Mouse (Mus musculus) heart, postnatal 0 days (tissue): ENCODE measurements around the gene Slc25a20. TPM values are rescaled to one million over a fixed set of nuclear protein-coding genes. Genes with fewer than 3 reads are reported as not detected.

Experiments used
- ATAC-seq: fragments of 200-750 bp; cut with Nextera tagmentation; 2 replicates; pipeline ENCODE4 v1.8.0; 2017; ENCODE audit warnings: low read depth, moderate number of reproducible peaks, moderate library complexity; ENCODE audit not compliant: insufficient read depth
- DNase-seq: peaks from one replicate; pipeline ENCODE4 v3.0.0-alpha.2; 2016; ENCODE audit warnings: low spot score
- H3K27ac ChIP-seq: fragments of 300-500 bp; sonication (generic); 2 replicates; pipeline ENCODE4 v1.5.1; 2014; ENCODE audit warnings: low read depth, mild to moderate bottlenecking
- H3K27me3 ChIP-seq: fragments of 300-500 bp; sonication (generic); 2 replicates; pipeline ENCODE4 v1.6.1; 2014; ENCODE audit warnings: low read length, mixed read lengths; ENCODE audit not compliant: control insufficient read depth, insufficient read depth
- H3K36me3 ChIP-seq: fragments of 300-500 bp; sonication (generic); replicated peaks from 2 replicates; pipeline ENCODE4 v1.6.1; 2014; ENCODE audit warnings: low read length, mixed read lengths; ENCODE audit not compliant: control insufficient read depth, insufficient read depth
- H3K4me1 ChIP-seq: fragments of 300-500 bp; sonication (generic); 2 replicates; pipeline ENCODE4 v1.6.1; 2014; ENCODE audit warnings: antibody characterized with exemption; ENCODE audit not compliant: control insufficient read depth, insufficient read depth
- H3K4me2 ChIP-seq: fragments of 300-500 bp; sonication (generic); 2 replicates; pipeline ENCODE4 v1.6.1; 2014; ENCODE audit warnings: low read depth, mild to moderate bottlenecking, low read length, moderate library complexity
- H3K4me3 ChIP-seq: fragments of 300-500 bp; sonication (generic); 2 replicates; pipeline ENCODE4 v1.5.1; 2014; ENCODE audit warnings: low read depth, low read length
- H3K9ac ChIP-seq: fragments of 300-500 bp; sonication (generic); replicated peaks from 2 replicates; pipeline ENCODE4 v1.6.1; 2014; ENCODE audit warnings: low read depth, low read length, mixed read lengths
- H3K9me3 ChIP-seq: fragments of 300-500 bp; sonication (generic); replicated peaks from 2 replicates; pipeline ENCODE4 v1.6.1; 2016; ENCODE audit warnings: low read length; ENCODE audit not compliant: control insufficient read depth
- CTCF ChIP-seq: IDR thresholded peaks from 2 replicates; pipeline ENCODE4 v1.5.1; 2016; ENCODE audit warnings: antibody characterized with exemption, control low read depth, low read depth
- EP300 ChIP-seq: IDR thresholded peaks from 2 replicates; pipeline ENCODE4 v1.6.1; 2016; ENCODE audit warnings: antibody characterized with exemption, low read depth
- WGBS: fragments of 180-500 bp; shearing (Covaris S2); extraction: QIAGEN DNeasy Blood & Tissue Kit; methylation state at CpG from one replicate; pipeline ENCODE4 v1.1.7; 2014; 5-methylcytosine and 5-hydroxymethylcytosine counted together
- polyA plus RNA-seq: library from polyadenylated mRNA; unstranded; fragments of >200 nt; fragmentation: Nextera tagmentation; extraction: Ambion mirVana; gene quantifications from 2 replicates; pipeline ENCODE4 v1.2.1, GENCODE M21; 2015
- total RNA-seq: library from RNA; depleted of rRNA; stranded (reverse); fragments of >200 nt; gene quantifications from 2 replicates; pipeline ENCODE4 v1.2.3, GENCODE M21; 2014; ENCODE audit warnings: low replicate concordance

The Slc25a20 gene
- total and polyA plus RNA-seq, 2 experiments from 2014 or later: 137 to 240 TPM

DNA sequence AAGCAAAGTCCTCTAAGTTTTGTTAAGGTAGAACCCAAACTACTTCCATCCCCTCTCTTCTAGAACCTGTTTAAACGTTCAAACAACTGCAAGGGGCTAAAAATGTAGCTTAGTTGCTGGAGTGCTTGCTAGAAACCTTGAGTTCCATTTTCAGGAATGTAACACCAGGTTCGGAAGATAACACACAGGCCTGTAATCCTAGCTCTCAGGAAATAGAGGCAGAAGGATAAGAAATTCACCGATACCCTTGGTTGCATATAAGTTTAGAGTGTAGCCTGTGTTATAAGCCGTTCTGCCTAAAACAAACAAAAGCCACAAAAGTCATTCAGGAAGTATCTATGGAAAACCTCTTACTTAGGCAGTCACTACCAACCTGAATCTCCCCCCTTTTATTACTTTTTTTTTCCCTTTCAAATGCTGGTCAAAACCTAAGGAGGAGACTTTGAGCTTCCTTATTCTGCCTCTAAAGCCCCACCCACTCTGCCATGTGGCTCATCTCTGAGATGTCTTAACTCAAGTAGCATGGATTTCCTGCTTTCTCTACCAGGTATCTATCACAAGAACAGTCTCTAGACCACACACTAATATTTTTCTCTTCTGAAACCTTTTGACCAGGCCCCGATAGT lies 30.1 kb upstream of the Slc25a20 start:
- H3K27me3 ChIP-seq: no peaks in the 10 kb centered on the region
- WGBS: 51% methylated on average over 5 of the region's 5 CpGs

DNA sequence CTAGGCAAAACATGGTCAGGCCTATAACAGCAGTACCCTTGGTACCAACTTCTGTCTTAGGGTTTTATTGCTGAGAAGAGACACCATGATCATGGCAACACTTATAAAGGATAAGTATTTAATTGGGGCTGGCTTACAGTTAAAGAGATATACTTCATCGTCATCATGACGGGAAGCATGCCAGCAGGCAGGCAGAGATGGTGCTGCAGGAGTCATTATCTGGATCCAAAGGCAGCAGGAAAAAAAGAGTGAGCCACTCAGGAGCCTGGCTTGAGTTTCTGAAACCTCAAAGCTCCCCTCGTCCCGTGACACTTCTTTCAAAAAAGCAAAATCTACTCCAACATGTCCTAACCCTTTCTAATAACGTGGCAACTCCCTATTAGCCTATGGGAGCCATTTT lies 29.5 kb upstream of the Slc25a20 start:
- DNase-seq: no peak
- TF ChIP-seq CTCF: no peak
- no peak for TF ChIP-seq EP300
- no peak overlapping the region for H3K4me2 ChIP-seq
- no peaks in the 10 kb centered on the region for H3K27me3 ChIP-seq
- no peak for ATAC-seq
- WGBS: 58% methylated on average over 5 of the region's 5 CpGs
- no peaks in the 10 kb centered on the region for H3K9me3 ChIP-seq
- no peak overlapping the region for H3K9ac ChIP-seq
- H3K36me3 ChIP-seq: peaks cover 10% of the 10 kb centered on the region; the same call in 1 of the 2 replicates
- no peak overlapping the region for H3K4me3 ChIP-seq
- peaks cover 7% of the 10 kb centered on the region; the same call in 1 of the 2 replicates for H3K4me1 ChIP-seq
- H3K27ac ChIP-seq: no peak overlapping the region

More for the DNA sequence above, 30.1 kb upstream of the Slc25a20 start:
- DNase-seq (no peak), ATAC-seq (no peak)
- no peak overlapping the region for H3K27ac ChIP-seq
- H3K9me3 ChIP-seq: no peaks in the 10 kb centered on the region
- H3K4me1 ChIP-seq: peaks cover 14% of the 10 kb centered on the region
- TF ChIP-seq EP300 (no peak), CTCF (no peak)
- no peak overlapping the region for H3K4me2 ChIP-seq
- H3K36me3 ChIP-seq: peaks cover 10% of the 10 kb centered on the region; the same call in 1 of the 2 replicates
- H3K4me3 ChIP-seq: no peak overlapping the region
- H3K9ac ChIP-seq: no peak overlapping the region

DNA sequence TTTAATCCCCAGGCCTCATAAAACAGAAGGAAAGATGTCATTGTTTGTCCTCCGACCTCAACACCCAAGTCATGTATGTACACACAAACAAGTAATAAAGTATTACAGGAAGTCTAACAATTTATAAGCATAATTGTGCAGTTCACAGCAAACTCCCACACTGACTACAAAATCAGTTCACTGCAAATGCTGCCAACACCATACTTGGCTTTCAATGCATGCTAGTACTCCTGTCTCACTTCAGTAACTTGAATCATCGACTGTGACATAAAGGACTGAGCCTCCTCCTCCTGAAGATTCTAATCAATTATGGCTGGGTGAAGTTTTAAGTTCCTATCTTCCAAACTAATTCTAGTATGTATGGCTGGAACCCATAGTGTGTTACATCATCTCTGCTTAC lies 28.0 kb upstream of the Slc25a20 start:
- Histone ChIP-seq H3K4me1 (0 out of 2 replicates have a peak, but pooled peaks cover 3% of the 10 kb centered on the region), H3K36me3 (peaks cover 10% of the 10 kb centered on the region; the same call in 1 of the 2 replicates), H3K27me3 (no peaks in the 10 kb centered on the region), H3K9ac (no peak overlapping the region), H3K4me2 (no peak overlapping the region), H3K27ac (no peak overlapping the region), H3K4me3 (no peak overlapping the region), H3K9me3 (no peaks in the 10 kb centered on the region)
- TF ChIP-seq EP300: no peak
- TF ChIP-seq CTCF: no peak
- no peak for ATAC-seq
- 64% methylated on average over 2 of the region's 2 CpGs for WGBS
- DNase-seq: no peak

DNA sequence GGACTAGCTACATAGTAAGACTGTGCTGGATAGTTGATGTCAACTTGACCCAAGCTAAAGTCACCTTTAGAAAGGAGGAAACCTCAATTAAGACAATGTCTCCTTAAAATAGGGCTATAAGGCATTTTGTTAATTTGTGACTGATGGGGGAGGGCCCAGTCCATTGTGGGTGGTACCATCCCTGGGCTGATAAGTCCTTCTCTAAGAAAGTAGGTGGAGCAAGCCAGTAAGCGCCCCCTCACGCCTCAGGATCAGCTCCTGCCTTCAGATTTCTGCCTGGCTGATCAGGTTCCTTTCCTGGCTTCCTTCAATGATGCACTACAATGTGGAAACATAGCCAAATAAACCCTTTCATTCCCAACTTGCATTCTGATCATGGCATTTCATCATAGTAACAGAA lies 26.5 kb upstream of the Slc25a20 start:
- WGBS: 82% methylated on average over 2 of the region's 2 CpGs

DNA sequence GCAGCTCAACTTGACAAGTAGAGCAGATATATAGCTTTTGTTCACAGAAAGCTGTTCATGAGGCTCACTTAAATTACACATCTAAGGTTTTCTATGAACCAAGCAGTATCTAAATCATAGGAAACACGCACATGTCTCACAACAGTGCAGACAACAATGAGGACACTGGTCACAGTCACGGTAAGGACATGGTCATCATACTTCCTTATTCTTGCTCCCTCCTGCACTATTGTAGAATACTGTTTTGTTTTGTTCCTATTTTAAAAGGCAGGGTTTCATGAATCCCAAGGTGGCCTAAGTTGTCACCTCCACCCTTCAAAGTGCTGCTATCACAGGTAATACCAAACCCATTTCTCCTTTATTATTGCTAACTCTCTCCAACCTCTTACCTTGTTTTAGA lies 22.1 kb upstream of the Slc25a20 start:
- no peak overlapping the region for H3K4me2 ChIP-seq
- no peak for DNase-seq
- H3K27ac ChIP-seq: no peak overlapping the region
- 75% methylated on average over 2 of the region's 2 CpGs for WGBS
- H3K4me1 ChIP-seq: no peaks in the 10 kb centered on the region
- ATAC-seq: no peak
- peaks cover 43% of the 10 kb centered on the region for H3K36me3 ChIP-seq
- TF ChIP-seq EP300 (no peak), CTCF (no peak)
- H3K9me3 ChIP-seq: no peaks in the 10 kb centered on the region
- H3K9ac ChIP-seq: no peak overlapping the region
- no peaks in the 10 kb centered on the region for H3K27me3 ChIP-seq
- no peak overlapping the region for H3K4me3 ChIP-seq

More for the DNA sequence above, 26.5 kb upstream of the Slc25a20 start:
- TF ChIP-seq EP300 (no peak), CTCF (no peak)
- 0 out of 2 replicates have a peak, but pooled peaks cover 3% of the 10 kb centered on the region for H3K4me1 ChIP-seq
- peaks cover 14% of the 10 kb centered on the region for H3K36me3 ChIP-seq
- no peak overlapping the region for H3K27ac ChIP-seq
- H3K4me3 ChIP-seq: no peak overlapping the region
- DNase-seq (no peak), ATAC-seq (no peak)
- H3K9ac ChIP-seq: no peak overlapping the region
- H3K9me3 ChIP-seq: no peaks in the 10 kb centered on the region
- H3K4me2 ChIP-seq: no peak overlapping the region
- H3K27me3 ChIP-seq: no peaks in the 10 kb centered on the region

DNA sequence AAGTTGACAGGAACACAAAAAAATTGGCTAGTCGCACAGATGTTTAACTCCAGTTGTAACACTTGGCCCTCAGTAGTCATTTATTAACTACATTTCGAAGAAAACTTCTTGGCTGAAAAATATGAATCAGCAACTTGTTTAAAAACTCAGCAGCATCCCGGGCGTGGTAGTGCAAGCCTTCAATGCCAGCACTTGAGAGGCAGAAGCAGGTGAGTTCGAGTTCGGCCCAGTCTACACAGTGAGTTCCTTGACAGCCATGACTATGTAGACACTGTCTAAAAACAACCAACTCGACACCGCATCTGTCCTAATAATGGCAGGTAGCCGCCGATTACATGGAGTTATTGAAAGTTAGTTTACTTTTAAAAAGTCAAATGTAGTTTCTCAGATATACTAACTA lies 13.7 kb upstream of the Slc25a20 start:
- peaks cover 3% of the 10 kb centered on the region; the same call in 1 of the 2 replicates for H3K36me3 ChIP-seq
- H3K27me3 ChIP-seq: no peaks in the 10 kb centered on the region
- H3K9me3 ChIP-seq: no peaks in the 10 kb centered on the region
- DNase-seq (no peak), ATAC-seq (no peak)
- H3K4me3 ChIP-seq: peak overlapping the region; percentile 79
- TF ChIP-seq EP300 (no peak), CTCF (no peak)
- H3K4me2 ChIP-seq: peak overlapping the region; percentile 71
- peak overlapping the region; percentile 98 for H3K27ac ChIP-seq
- H3K4me1 ChIP-seq: peaks cover 8% of the 10 kb centered on the region
- H3K9ac ChIP-seq: peak overlapping the region; percentile 84
- 23% methylated on average over 10 of the region's 10 CpGs for WGBS
